Mouse (Mus musculus) ES-Bruce4 (cell line): ENCODE measurements around the gene Cdh12. TPM values are rescaled to one million over a fixed set of nuclear protein-coding genes. Genes with fewer than 3 reads are reported as not detected.
"Not testable (repeated sequence)": the region's sequence is repeated elsewhere in the genome, so short reads cannot be mapped to it uniquely, and the experiment has no call there.

ENCODE experiments used
- H3K27ac ChIP-seq: 2 replicates; pipeline ENCODE4 v1.5.1; 2012; ENCODE audit warnings: low read length, inconsistent platforms; ENCODE audit not compliant: insufficient read depth
- H3K27me3 ChIP-seq: 2 replicates; pipeline ENCODE4 v1.6.1; 2012; ENCODE audit warnings: mild to moderate bottlenecking, low read length, inconsistent platforms; ENCODE audit not compliant: control insufficient read depth, poor library complexity, insufficient read depth, severe bottlenecking
- H3K36me3 ChIP-seq: 2 replicates; pipeline ENCODE4 v1.6.1; 2012; ENCODE audit warnings: inconsistent platforms, mild to moderate bottlenecking, low read length, moderate library complexity; ENCODE audit not compliant: control insufficient read depth, poor library complexity, insufficient read depth, severe bottlenecking
- H3K4me1 ChIP-seq: one replicate; pipeline ENCODE4 v1.8.1; 2011; ENCODE audit warnings: low read length; ENCODE audit not compliant: control insufficient read depth, insufficient read depth
- H3K4me3 ChIP-seq: 2 replicates; pipeline ENCODE4 v1.5.1; 2011; ENCODE audit warnings: low read depth, mild to moderate bottlenecking, low read length
- H3K9ac ChIP-seq: 2 replicates; pipeline ENCODE4 v1.6.1; 2012; ENCODE audit warnings: low read depth, mild to moderate bottlenecking, inconsistent platforms; ENCODE audit not compliant: poor library complexity, severe bottlenecking
- H3K9me3 ChIP-seq: replicated peaks from 2 replicates; pipeline ENCODE4 v1.6.1; 2012; ENCODE audit warnings: mild to moderate bottlenecking, low read length, inconsistent platforms; ENCODE audit not compliant: control insufficient read depth, poor library complexity, insufficient read depth, severe bottlenecking
- CTCF ChIP-seq: IDR thresholded peaks from one replicate; pipeline ENCODE4 v1.8.1; 2011; ENCODE audit warnings: low read depth, low read length
- EP300 ChIP-seq: IDR thresholded peaks from 2 replicates; pipeline ENCODE4 v1.6.1; 2011; ENCODE audit warnings: low read depth, low read length; ENCODE audit not compliant: insufficient read depth
- POLR2A ChIP-seq: IDR thresholded peaks from one replicate; pipeline ENCODE4 v1.8.1; 2011; ENCODE audit warnings: low read length; ENCODE audit not compliant: insufficient read depth
- polyA plus RNA-seq: library from polyadenylated mRNA; stranded (reverse); fragments of >200 nt; gene quantifications from 2 replicates; pipeline ENCODE4 v1.2.4, GENCODE M21; 2011; ENCODE audit warnings: low read depth; ENCODE audit not compliant: missing spikeins, insufficient read depth, insufficient read length

The Cdh12 gene
- polyA plus RNA-seq, 1 experiment, result not detected

GRCm38 (mm10) chr15:21063683-21064082, 614.6 kb downstream of the Cdh12 start:
- Histone ChIP-seq H3K36me3 (no peaks in the 10 kb centered on the region), H3K9me3 (no peaks in the 10 kb centered on the region), H3K27ac (no peak overlapping the region), H3K4me1 (no peaks in the 10 kb centered on the region), H3K4me3 (no peak overlapping the region), H3K27me3 (no peaks in the 10 kb centered on the region), H3K9ac (no peak overlapping the region)
- no peak for TF ChIP-seq POLR2A
- no peak for TF ChIP-seq CTCF
- no peak for TF ChIP-seq EP300

DNA sequence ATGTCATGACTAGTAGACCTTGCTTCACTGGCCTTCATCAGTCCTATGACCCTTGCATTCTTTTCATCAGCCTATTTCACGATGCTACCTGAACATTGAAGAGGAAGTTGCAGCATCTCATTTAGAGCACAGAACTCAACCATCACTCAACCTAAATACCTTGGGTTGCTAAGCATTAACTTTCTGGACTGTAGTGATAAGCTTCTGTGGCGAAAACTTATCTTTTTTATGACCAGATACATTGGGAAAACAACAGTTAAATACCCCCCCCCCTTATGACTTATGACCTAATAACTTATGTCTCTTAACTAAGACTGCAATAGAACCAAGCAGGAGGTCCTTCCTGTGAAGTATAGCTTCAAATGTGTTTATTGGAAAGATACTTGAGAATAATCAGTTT, 620.2 kb downstream of the Cdh12 start:
- no peak overlapping the region for H3K4me3 ChIP-seq
- no peaks in the 10 kb centered on the region for H3K9me3 ChIP-seq
- H3K36me3 ChIP-seq, result no peaks in the 10 kb centered on the region
- H3K27ac ChIP-seq, result no peak overlapping the region
- no peaks in the 10 kb centered on the region for H3K27me3 ChIP-seq
- no peaks in the 10 kb centered on the region for H3K4me1 ChIP-seq
- no peak overlapping the region for H3K9ac ChIP-seq
- TF ChIP-seq EP300, result no peak

DNA sequence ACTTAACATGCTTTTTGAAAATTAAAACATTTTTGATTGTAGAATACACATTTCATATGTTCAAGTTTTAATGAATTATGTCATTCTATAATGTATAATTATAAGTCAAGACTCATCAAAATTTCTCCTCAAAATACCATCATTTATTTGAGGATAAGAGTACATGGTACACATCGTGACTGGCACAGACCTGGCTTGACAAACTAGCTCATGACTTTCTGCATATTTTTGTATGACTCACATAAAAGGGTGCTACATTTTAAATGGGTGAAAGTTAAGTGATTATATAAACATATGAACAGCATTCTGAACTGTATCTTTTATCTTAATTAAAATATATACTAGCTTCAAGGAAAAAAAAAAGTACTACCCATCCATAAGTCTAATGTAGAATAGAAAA, 643.8 kb downstream of the Cdh12 start:
- H3K4me3 ChIP-seq, result no peak overlapping the region
- H3K9ac ChIP-seq, result no peak overlapping the region
- TF ChIP-seq POLR2A, result no peak
- TF ChIP-seq EP300, result no peak
- TF ChIP-seq CTCF, result no peak
- no peak overlapping the region for H3K27ac ChIP-seq
- no peaks in the 10 kb centered on the region for H3K9me3 ChIP-seq
- H3K36me3 ChIP-seq, result no peaks in the 10 kb centered on the region
- H3K27me3 ChIP-seq, result no peaks in the 10 kb centered on the region
- no peaks in the 10 kb centered on the region for H3K4me1 ChIP-seq

DNA sequence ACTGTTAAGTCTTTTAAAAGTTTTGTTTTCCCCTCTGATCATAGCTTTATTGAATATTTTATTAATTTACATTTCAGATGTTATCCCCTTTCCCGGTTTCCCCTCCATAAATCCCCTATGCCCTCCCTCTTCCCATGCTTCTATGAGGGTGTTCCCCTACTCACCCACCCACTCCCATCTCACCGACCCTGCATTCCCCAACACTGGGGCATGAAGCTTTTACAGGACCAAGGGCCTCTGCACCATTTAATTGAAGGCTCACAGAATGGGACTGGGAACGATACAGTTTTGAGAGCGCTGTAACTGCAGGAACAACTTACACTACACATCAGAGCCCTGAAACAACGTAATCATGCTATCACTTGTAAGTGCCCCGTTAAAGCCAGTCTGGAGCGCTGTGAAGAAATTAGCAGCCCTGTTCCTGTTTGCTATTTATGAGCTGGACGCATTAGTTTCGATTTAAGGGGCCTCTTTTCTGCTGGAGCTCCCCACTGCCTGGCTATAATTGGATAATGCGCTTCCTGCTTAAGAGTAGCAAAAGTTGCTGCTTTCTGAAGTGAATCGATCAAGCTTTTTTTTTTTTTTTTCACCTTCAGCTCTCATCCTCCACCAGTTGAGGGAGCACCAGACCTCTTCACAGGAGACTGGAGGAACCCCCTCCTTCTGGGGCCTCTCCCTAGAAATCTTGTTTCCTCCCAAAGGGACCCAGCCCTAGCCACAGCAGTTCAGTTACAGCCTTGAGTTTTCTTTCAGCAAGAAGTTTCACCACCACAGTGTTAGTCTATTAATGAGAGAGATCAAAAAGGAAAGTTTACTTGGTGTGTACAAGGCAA, 660.2 kb downstream of the Cdh12 start:
- H3K36me3 ChIP-seq, result no peaks in the 10 kb centered on the region
- H3K4me3 ChIP-seq, result no peak overlapping the region
- no peak overlapping the region for H3K9ac ChIP-seq
- H3K9me3 ChIP-seq, result no peaks in the 10 kb centered on the region
- H3K27ac ChIP-seq, result no peak overlapping the region
- H3K4me1 ChIP-seq, result no peaks in the 10 kb centered on the region
- TF ChIP-seq EP300 (no peak), CTCF (peak; percentile 3)
- H3K27me3 ChIP-seq, result no peaks in the 10 kb centered on the region

DNA sequence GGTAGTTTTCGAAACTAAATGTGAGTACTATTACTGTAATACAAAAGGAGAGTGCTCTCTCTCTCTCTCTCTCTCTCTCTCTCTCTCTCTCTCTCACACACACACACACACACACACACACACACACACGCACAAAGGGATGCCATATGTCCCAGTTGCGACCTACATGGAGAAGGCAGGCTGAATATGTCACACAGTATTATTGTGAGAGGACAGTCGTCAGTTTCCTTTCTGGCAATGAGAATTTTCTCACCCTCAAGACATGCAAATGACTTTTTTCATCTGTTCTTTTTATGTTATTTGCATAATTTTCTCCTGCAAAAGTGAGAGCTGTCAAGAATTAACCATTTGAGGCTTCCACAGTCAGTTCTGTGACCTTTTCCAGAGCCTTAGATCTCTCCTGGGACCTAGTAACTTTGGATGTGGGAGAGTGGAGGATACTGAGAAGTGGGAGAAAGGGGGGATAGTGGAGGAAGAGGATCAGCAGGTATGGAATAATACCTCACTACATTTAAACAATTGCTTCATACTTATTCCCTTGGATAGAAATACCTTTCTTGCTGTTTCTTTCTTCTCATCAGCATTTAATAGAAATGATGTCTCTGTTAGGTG, 660.9 kb downstream of the Cdh12 start:
- Histone ChIP-seq H3K27ac (no peak overlapping the region), H3K4me3 (no peak overlapping the region), H3K4me1 (no peaks in the 10 kb centered on the region), H3K36me3 (no peaks in the 10 kb centered on the region), H3K27me3 (no peaks in the 10 kb centered on the region), H3K9me3 (no peaks in the 10 kb centered on the region), H3K9ac (no peak overlapping the region)
- TF ChIP-seq EP300 (no peak), POLR2A (no peak), CTCF (no peak)

DNA sequence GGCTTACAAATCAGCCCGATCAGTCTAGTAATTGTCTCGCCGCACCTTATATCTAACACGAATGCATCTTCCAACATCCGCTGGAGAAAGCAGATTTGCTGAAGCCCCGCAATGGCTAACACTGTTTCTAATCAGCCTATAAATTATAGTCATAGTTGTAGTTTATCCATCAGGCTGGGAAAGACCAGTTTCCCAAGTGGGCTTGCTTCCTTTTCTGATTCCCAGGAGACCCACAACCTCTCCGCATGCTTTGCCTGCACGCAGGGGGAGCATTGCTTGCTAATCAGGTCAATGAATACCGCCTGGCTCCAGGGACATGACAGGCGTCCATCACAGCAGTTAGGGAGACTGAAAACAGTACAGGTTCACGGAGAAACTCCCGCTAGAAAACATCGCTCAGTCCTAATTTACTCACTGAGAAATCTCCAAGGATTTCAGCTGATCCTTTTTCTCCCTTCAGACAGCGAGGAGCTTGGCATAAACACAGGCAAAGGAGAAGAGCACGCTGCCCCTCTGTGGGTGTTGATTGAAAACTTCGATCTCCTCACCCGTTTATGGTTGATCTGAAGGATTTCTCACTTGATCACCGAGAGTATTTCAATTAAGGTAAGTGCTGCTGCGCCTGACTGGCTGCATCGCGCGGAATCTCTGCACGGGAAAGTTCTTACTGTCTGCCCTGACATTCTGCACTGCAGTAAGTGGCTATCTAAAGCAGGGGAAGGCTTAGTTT, 662.0 kb downstream of the Cdh12 start:
- H3K9ac ChIP-seq, result no peak overlapping the region
- H3K27ac ChIP-seq, result no peak overlapping the region
- no peaks in the 10 kb centered on the region for H3K9me3 ChIP-seq

DNA sequence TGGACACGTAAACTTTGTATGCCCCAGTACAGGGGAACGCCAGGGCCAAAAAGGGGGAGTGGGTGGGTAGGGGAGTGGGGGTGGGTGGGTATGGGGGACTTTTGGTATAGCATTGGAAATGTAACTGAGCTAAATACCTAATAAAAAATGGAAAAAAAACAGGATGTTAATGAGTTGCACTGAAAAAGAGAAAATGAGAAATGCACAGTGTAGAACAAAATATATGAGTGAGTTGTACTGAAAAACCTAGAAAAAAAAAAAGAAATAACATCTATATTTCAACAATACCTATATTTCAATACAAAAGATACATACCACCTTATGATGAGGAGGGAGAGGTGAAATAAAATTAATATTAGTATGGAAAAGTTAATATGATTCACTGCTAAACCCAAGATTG, 665.7 kb downstream of the Cdh12 start:
- not testable (repeated sequence) for H3K27ac ChIP-seq, H3K4me1 ChIP-seq, H3K36me3 ChIP-seq, H3K9ac ChIP-seq, H3K4me3 ChIP-seq, H3K9me3 ChIP-seq, H3K27me3 ChIP-seq

More for the DNA sequence above, 662.0 kb downstream of the Cdh12 start:
- no peaks in the 10 kb centered on the region for H3K4me1 ChIP-seq
- no peaks in the 10 kb centered on the region for H3K36me3 ChIP-seq
- H3K4me3 ChIP-seq, result no peak overlapping the region
- TF ChIP-seq POLR2A (no peak), CTCF (no peak), EP300 (no peak)
- H3K27me3 ChIP-seq, result no peaks in the 10 kb centered on the region
